Mouse (Mus musculus): Measurements from ENCODE around the gene Pcdh9. TPM values are rescaled to one million over a fixed set of nuclear protein-coding genes. Genes with fewer than 3 reads are reported as not detected.

The Pcdh9 gene
- polyA plus RNA-seq (2017; shearing (Covaris generic)): not detected

DNA sequence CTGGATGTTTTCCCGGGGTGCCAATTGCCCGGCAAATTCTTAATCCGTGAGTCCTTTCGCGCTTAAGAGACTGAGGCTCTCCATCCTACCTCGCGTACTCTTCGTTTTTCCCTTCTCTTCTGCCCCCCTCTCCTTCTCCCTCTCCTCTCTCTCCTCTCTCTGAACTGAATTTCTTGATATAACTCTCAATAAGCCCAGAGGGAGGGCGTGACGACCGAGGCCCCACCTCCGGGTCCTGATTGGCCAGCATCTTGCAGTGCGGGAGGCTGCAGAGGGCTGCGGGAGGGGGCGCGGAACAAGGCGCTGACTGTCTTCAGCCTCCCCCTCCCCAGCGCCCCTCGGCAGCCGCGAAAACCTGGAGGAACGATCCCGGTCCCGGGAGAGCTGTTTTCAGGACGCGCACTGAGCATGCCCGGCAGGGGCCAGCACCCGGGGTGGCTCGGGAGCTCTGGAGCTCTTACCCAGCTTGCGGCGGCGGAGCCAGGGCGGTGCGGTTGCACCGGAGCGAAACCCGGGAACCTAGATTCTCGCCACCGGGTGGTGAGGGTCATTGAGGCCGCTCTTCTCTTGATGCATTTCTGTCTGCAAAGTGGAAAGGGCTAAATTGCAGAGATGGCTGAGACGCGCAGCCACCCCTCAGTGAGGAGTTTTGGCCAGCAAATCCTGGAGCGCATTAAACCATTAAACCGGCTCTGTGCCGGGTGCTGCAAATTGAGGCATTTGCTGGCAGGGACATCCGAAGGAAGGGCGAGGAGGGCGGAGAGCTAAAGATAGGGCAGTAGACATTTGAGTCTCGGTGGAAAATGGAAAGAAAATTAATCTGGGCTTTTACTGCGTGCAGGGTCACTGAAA is at the start of gene Pcdh9:
Gene Pcdh9, minus strand, starts transcription at position 161 of the 852 bp plus-strand sequence.
- no peak for ATAC-seq

DNA sequence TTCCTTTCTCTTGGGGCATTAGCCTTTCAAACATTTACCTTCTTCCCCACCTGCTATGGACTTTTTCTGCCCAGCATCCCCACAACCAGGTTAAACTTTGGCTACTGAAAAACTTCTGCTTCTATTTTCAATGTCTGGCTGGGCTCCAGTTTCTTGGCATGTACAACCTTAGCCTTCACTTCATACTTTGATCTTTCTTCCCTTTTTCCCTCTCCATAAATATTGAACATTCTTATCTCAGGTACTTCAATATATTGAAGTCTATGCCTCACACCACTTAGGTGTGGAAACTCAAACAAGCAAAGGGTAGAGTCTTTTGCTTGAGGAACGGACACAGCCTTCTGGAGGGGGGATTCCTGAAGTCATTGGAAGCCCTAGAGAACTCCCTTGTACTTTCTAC is 16.4 kb upstream of the Pcdh9 start:
- ATAC-seq: no peak

DNA sequence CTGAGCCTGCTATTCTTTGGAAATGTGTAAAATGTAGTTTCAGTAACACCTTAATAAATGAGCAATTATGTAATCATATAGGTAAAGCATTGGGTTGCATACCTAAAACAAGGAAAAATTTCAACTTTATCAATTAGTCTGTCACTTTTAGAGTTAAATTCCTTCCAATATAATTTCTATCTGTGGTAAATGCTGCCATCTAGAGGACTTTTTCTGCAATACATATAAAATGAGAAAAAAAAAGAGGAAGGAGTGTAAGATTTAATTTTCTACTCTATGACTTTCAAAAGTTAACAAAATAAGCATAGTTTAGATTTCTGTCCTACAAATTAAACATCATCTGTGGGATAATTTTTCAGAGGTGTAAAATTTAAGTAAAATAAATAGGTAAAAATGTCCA is 8.1 kb upstream of the Pcdh9 start:
- ATAC-seq: no peak

GRCm38 (mm10) chr14:93895131-93895530 is 4.7 kb upstream of the Pcdh9 start:
- ATAC-seq: no peak

GRCm38 (mm10) chr14:93891371-93891746 is 880 bp upstream of the Pcdh9 start:
- no peak for ATAC-seq

- no peak for ATAC-seq
Measured at GRCm38 (mm10) chr14:93889839-93890518, 500 bp downstream of the Pcdh9 start.

- no peak for ATAC-seq
Measured at GRCm38 (mm10) chr14:93889231-93889630, 1.2 kb downstream of the Pcdh9 start.

GRCm38 (mm10) chr14:93888346-93888745 is 2.1 kb downstream of the Pcdh9 start:
- ATAC-seq: no peak

- no peak for ATAC-seq
Measured at GRCm38 (mm10) chr14:93887066-93887465, 3.4 kb downstream of the Pcdh9 start.

DNA sequence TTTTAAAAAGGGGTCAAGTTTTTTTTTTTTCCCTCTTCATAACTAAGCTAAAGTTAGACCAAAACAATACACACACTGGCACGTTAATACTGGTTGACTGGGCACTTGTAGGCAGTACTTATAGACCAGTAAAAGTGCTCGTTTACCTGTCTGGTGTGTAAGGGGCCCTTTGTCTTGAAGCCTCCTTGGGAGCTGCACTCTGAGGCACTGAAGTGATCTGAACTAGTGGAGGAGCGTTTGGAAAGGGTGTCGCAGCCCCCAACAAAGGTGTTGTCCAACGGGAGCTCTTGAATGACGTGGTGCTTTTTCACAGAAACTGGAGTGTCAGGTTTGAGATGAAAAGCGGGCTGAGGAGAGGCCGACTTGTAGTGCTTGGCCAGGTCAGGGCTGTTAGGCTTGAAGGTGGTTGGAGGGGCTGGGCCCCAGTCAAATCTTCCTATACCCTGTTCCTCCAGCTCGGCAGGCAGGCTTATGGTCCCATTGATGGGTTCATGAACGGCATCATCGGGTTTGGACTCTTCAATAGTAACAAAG is 4.9 kb downstream of the Pcdh9 start:
- no peak for ATAC-seq

- no peak for ATAC-seq
Measured at GRCm38 (mm10) chr14:93884467-93884866, 6.0 kb downstream of the Pcdh9 start.

- no peak for ATAC-seq
Measured at GRCm38 (mm10) chr14:93880071-93880470, 10.4 kb downstream of the Pcdh9 start.

GRCm38 (mm10) chr14:93875968-93876367 is 14.5 kb downstream of the Pcdh9 start:
- no peak for ATAC-seq

DNA sequence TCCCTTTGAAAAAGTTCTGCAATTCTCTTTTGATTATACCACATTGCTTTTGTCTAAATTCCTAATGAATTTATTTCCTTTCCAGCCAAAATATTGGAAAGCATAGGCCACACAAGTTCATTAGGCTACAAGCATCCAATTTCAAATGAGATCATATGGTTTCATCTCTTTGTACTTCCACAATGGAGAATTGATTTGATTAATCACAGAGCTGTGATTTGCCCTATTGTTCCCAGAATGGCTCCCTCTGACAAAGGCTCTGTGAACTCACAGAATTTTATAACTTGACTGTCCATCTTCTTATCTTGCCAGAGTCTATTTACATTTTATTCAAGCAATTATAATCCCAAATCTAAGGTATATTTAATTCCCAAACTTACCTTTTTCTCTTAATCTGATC is 22.3 kb downstream of the Pcdh9 start:
- ATAC-seq: no peak

DNA sequence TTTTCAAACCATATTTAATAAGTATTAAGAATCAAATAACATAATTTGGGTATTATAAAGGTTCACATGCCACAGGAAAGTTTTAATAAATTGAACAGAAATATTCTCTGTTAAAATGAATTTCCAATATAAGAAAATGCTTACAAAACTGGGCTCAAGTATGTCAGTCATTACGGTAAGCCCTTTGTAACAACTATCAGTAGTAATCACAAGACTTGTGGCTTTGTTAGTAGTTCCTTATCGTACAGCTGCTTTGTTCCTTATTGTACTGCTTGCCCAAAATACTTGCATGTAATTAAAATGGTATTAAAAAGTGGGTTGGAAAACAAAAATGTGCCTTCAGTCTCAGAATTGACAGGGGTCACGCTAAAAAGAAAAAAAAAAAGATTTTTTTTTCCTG is 32.4 kb downstream of the Pcdh9 start:
- no peak for ATAC-seq

GRCm38 (mm10) chr14:93846091-93846677 is 44.3 kb downstream of the Pcdh9 start:
- no peak for ATAC-seq

DNA sequence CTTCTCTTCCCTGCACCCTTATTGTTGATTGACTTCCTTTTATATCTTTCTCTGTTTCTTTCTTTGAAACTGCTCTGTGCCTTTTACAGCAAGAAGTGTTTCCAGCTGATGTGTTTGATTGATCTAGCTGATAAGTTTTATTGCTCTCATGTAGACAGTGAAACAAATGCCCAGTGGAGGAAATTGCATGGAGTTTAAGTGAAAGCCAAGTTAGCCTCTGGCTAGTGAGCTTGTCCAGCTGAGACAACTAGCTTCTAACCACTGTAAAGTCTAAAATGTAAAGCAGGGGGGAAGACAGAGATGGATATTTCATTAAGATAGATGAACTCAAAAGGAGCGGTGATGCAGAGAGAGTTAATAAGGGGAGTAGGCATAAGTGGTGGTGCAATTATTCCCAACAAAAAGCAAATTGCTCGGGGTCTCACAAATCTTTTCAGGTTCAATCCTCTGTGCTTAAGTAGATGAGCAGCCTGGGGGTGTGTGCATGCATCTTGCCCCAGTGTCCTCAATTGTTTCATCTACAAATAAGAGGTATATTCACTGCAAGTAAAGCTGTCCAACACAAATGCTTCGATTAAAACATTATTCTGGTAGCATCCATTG is 47.7 kb downstream of the Pcdh9 start:
- no peak for ATAC-seq

DNA sequence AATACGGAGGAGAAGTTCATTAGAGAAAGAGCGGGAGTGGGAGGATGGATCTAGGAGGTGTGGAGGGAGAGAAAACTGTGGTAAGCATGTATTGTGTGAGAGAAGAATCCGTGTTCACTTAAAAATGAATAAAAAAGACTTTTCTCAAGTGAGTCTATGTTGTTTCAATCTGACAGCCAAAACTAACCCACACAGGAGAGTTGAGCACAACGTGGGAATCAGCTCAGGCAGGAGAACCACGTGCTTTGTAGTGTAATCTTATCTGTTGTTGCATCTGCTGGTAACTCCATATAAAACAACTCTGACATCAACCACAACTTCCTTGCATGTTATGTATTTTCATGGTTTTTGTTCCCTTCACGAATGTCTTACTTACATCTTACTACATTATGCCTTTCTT is 58.0 kb downstream of the Pcdh9 start:
- no peak for ATAC-seq

- no peak for ATAC-seq
Measured at GRCm38 (mm10) chr14:93827159-93827558, 63.3 kb downstream of the Pcdh9 start.

GRCm38 (mm10) chr14:93826042-93826462 is 64.4 kb downstream of the Pcdh9 start:
- ATAC-seq: no peak

- ATAC-seq: no peak
Measured at GRCm38 (mm10) chr14:93818845-93819244, 71.6 kb downstream of the Pcdh9 start.

GRCm38 (mm10) chr14:93817591-93817990 is 72.9 kb downstream of the Pcdh9 start:
- ATAC-seq: no peak

DNA sequence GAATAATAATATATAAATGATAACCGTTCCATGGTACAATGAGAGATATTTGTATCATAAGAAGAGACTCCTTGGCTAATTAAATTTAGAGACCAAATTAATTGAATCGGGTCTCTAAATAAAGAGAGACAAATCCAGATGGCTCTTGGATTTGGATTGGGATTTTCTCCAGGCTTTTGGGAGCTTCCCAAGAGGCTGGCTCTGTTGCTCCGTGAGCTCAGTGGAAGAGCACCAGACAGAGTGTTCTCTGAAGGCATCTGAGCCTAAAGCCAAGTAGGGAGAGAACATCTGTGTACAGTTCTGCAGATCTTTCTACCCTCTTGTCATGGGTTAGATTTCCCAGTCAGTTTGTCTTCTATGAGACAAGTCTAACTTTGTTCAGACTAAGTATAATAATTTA is 95.9 kb downstream of the Pcdh9 start:
- no peak for ATAC-seq
